Mouse (Mus musculus) heart, adult 2 months (tissue): ENCODE results near the gene E2f1. TPM values are rescaled to one million over a fixed set of nuclear protein-coding genes. Genes with fewer than 3 reads are reported as not detected.
A peak's percentile ranks its signal among the peaks of the same experiment; 100 is the strongest.

Source experiments
- DNase-seq, 2 experiments: peaks; one replicate each; pipeline ENCODE4 v3.0.0; 2021
- H3K27ac ChIP-seq: fragments of 200-600 bp; 2 replicates; pipeline ENCODE4 v1.8.1; 2022
- H3K27me3 ChIP-seq: fragments of 200-500 bp; 2 replicates; pipeline ENCODE4 v1.6.1; 2012; ENCODE audit warnings: mild to moderate bottlenecking, low read length, inconsistent platforms, mixed read lengths; ENCODE audit not compliant: control insufficient read depth, insufficient read depth
- H3K36me3 ChIP-seq: fragments of 200-500 bp; 2 replicates; pipeline ENCODE4 v1.6.1; 2012; ENCODE audit warnings: low read length, inconsistent platforms; ENCODE audit not compliant: control insufficient read depth, insufficient read depth
- H3K4me1 ChIP-seq: fragments of 200-500 bp; 2 replicates; pipeline ENCODE4 v1.6.1; 2011; ENCODE audit warnings: low read length; ENCODE audit not compliant: control insufficient read depth, insufficient read depth
- H3K4me3 ChIP-seq: fragments of 200-600 bp; 2 replicates; pipeline ENCODE4 v1.8.1; 2022
- H3K79me2 ChIP-seq: fragments of 200-500 bp; replicated peaks from 2 replicates; pipeline ENCODE4 v1.6.1; 2012; ENCODE audit warnings: mild to moderate bottlenecking, inconsistent platforms, low read length, moderate library complexity, mixed read lengths; ENCODE audit not compliant: control insufficient read depth, insufficient read depth
- H3K9ac ChIP-seq: fragments of 200-500 bp; 2 replicates; pipeline ENCODE4 v1.6.1; 2012; ENCODE audit warnings: low read depth, mild to moderate bottlenecking, control low read depth, inconsistent platforms, low read length, mixed read lengths
- CTCF ChIP-seq: fragments of 200-600 bp; IDR thresholded peaks from 2 replicates; pipeline ENCODE4 v1.8.1; 2022; ENCODE audit warnings: antibody characterized with exemption, mild to moderate bottlenecking, moderate library complexity
- EP300 ChIP-seq: fragments of 200-500 bp; IDR thresholded peaks from 2 replicates; pipeline ENCODE4 v1.6.1; 2011; ENCODE audit warnings: low read depth, low read length, control low read depth; ENCODE audit not compliant: insufficient read depth
- POLR2A ChIP-seq: fragments of 200-500 bp; IDR thresholded peaks from 2 replicates; pipeline ENCODE4 v1.6.1; 2011; ENCODE audit warnings: mild to moderate bottlenecking, low read depth, low read length, control low read depth; ENCODE audit not compliant: insufficient read depth
- WGBS: fragments of 180-500 bp; shearing (Covaris S2); methylation state at CpG from one replicate; pipeline ENCODE4 v1.1.7; 2018; 5-methylcytosine and 5-hydroxymethylcytosine counted together
- intact Hi-C: fragments of 180-260 bp; cut with DNase I; formaldehyde crosslinking; loops from one replicate; pipeline ENCODE4 v1.15.1; 2025
- polyA plus RNA-seq: library from polyadenylated mRNA; depleted of rRNA; stranded (reverse); fragments of >200 nt; gene quantifications from 2 replicates; pipeline ENCODE4 v1.2.3, GENCODE M21; 2012
- total RNA-seq, 2 experiments: library from RNA; stranded (reverse); gene quantifications; 2 replicates each; pipeline ENCODE4 v1.2.3; 2021

E2f1 gene
- total and polyA plus RNA-seq, 3 experiments: 0.39 to 1.1 (median 0.70) TPM

GRCm38 (mm10) chr2:154600586-154600985, 30.9 kb upstream of the E2f1 start:
- Histone ChIP-seq H3K4me3 (no peak overlapping the region), H3K79me2 (no peaks in the 10 kb centered on the region), H3K27me3 (no peaks in the 10 kb centered on the region), H3K36me3 (no peaks in the 10 kb centered on the region), H3K9ac (no peak overlapping the region), H3K27ac (no peak overlapping the region), H3K4me1 (peaks cover 3% of the 10 kb centered on the region)
- 78% methylated on average over 6 of the region's 6 CpGs for WGBS
- DNase-seq: no peak
- no peak for TF ChIP-seq EP300
- TF ChIP-seq CTCF: no peak
- TF ChIP-seq POLR2A: no peak
- intact Hi-C loops: no loop called here

GRCm38 (mm10) chr2:154597399-154597798, 27.7 kb upstream of the E2f1 start:
- Histone ChIP-seq H3K36me3 (no peaks in the 10 kb centered on the region), H3K27ac (no peak overlapping the region), H3K27me3 (no peaks in the 10 kb centered on the region), H3K4me3 (no peak overlapping the region), H3K9ac (no peak overlapping the region), H3K79me2 (no peaks in the 10 kb centered on the region), H3K4me1 (peaks cover 2% of the 10 kb centered on the region; the same call in 1 of the 2 replicates)
- TF ChIP-seq POLR2A: no peak
- TF ChIP-seq CTCF: no peak
- no peak for TF ChIP-seq EP300
- intact Hi-C loops: no loop called here
- no peak for DNase-seq
- 86% methylated on average over 3 of the region's 3 CpGs for WGBS

GRCm38 (mm10) chr2:154595775-154596174, 26.1 kb upstream of the E2f1 start:
- no peak overlapping the region for H3K9ac ChIP-seq
- no peak overlapping the region for H3K4me3 ChIP-seq
- DNase-seq: peak in 1 of 2 experiments; percentile 30
- H3K27me3 ChIP-seq: no peaks in the 10 kb centered on the region
- no peaks in the 10 kb centered on the region for H3K79me2 ChIP-seq
- intact Hi-C loops: no loop called here
- H3K4me1 ChIP-seq: peaks cover 2% of the 10 kb centered on the region; the same call in 1 of the 2 replicates
- 50% methylated on average over 5 of the region's 5 CpGs for WGBS
- H3K27ac ChIP-seq: no peak overlapping the region
- no peak for TF ChIP-seq CTCF
- TF ChIP-seq EP300: no peak
- no peaks in the 10 kb centered on the region for H3K36me3 ChIP-seq

GRCm38 (mm10) chr2:154593025-154593424, 23.3 kb upstream of the E2f1 start:
- no peaks in the 10 kb centered on the region for H3K79me2 ChIP-seq
- H3K36me3 ChIP-seq: no peaks in the 10 kb centered on the region
- peak; percentile 36 to 45 for DNase-seq
- H3K4me3 ChIP-seq: no peak overlapping the region
- intact Hi-C loops: loop anchor here (1.0 kb wide), 1 partner anchor 20 kb away; the partner anchor contains the start of genes 4930519P11Rik and Zfp341
- no peak overlapping the region for H3K27ac ChIP-seq
- H3K4me1 ChIP-seq: peaks cover 2% of the 10 kb centered on the region; the same call in 1 of the 2 replicates
- TF ChIP-seq CTCF (peak; percentile 81), EP300 (no peak)
- H3K9ac ChIP-seq: no peak overlapping the region
- WGBS: 63% methylated on average over 3 of the region's 3 CpGs
- no peaks in the 10 kb centered on the region for H3K27me3 ChIP-seq

GRCm38 (mm10) chr2:154591239-154591638, 21.5 kb upstream of the E2f1 start:
- DNase-seq: no peak
- Histone ChIP-seq H3K79me2 (no peaks in the 10 kb centered on the region), H3K27ac (no peak overlapping the region), H3K27me3 (no peaks in the 10 kb centered on the region), H3K36me3 (no peaks in the 10 kb centered on the region), H3K4me1 (peaks cover 2% of the 10 kb centered on the region; the same call in 1 of the 2 replicates), H3K4me3 (no peak overlapping the region), H3K9ac (no peak overlapping the region)
- intact Hi-C loops: no loop called here
- 88% methylated on average over 3 of the region's 3 CpGs for WGBS
- TF ChIP-seq POLR2A (no peak), CTCF (no peak), EP300 (no peak)

- no peak for TF ChIP-seq POLR2A
- TF ChIP-seq CTCF: no peak
- Histone ChIP-seq H3K9ac (no peak overlapping the region), H3K4me3 (no peak overlapping the region), H3K4me1 (no peaks in the 10 kb centered on the region), H3K79me2 (no peaks in the 10 kb centered on the region), H3K27me3 (no peaks in the 10 kb centered on the region), H3K27ac (no peak overlapping the region), H3K36me3 (no peaks in the 10 kb centered on the region)
- intact Hi-C loops: no loop called here
- DNase-seq: no peak
- 87% methylated on average over 4 of the region's 4 CpGs for WGBS
Observed at GRCm38 (mm10) chr2:154589051-154589450, 19.4 kb upstream of the E2f1 start.
